Mouse (Mus musculus): ENCODE measurements around the gene Nos1ap. TPM values are rescaled to one million over a fixed set of nuclear protein-coding genes. Genes with fewer than 3 reads are reported as not detected.

Nos1ap gene
- total RNA-seq, 2 experiments from 2014 or later = 204 to 213 TPM

DNA sequence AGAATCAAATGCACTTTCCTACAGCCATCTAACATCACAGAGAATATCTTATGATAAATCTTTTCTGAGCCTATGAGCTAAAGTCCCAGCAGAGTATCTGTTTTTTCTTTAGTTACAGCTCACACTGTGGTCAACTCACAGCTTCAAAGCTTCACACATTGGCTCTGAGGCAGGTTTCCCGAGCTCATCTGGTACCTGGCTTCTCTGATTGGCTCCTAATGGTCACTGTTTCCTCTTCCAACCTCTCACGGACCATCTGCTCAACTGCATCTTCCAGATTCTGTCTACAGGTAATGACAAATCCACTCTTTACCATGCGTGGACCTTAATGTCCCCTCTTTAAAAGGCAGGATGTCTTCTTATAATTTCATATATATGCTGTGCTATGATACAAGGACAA is 236.3 kb downstream of the Nos1ap start:
- no peak for DNase-seq

DNA sequence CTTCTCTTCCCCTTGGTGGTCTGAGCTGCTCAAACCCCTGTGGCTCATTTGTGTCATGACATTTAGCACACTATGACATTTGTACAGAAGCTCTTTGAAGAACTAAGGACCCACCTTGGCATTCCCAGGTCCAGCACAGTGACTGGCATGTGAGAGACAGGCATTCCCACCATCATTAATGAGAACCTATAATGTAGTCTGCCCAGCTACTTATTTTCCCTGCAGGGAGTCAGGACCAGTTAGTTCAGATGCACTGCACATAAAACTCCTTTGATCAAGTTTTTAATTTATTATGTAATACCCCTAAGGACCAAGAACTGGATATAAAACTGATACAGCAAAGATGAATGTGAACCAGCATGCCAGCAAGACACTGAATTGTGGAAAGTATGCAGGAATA is 238.6 kb downstream of the Nos1ap start:
- DNase-seq = no peak

DNA sequence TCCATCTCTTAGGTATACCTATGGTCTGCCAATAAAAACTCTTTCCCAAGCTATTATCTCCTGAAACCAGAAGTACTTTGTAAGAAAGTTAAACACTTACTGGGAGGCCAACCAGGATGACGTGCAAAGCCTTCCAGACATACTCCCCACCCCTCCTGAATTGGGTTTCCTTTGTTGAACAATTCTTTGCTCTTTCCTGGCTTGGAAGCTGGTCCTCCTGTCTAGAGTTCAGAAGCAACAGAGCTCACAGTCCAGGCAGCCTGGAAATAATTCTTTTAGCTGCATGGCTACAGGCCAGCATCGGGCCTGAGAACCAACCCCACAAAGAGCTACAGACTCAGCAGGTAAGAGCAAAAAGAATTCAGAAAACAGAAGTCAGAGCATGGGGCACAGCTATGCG is 243.4 kb downstream of the Nos1ap start:
- DNase-seq = no peak

DNA sequence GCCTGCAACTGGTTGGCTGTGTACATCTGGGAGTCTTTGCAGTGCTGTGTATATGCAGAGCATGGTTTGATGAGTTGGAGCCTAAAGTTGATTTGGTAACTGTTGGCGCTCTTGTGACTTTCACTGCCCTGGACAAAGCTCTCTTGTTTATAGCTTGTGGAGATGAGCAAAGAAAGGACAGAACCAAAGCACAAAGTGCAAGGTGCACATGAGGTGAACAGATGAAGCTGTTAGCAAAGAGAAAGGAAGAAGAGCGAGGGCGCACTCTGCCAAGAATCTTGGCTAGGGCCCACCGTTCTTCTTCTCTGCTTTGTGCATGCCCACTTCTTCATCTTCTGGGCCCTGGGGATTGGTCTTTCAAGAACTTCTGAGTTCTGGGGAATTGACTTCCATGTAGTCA is 245.8 kb downstream of the Nos1ap start:
- no peak for DNase-seq

DNA sequence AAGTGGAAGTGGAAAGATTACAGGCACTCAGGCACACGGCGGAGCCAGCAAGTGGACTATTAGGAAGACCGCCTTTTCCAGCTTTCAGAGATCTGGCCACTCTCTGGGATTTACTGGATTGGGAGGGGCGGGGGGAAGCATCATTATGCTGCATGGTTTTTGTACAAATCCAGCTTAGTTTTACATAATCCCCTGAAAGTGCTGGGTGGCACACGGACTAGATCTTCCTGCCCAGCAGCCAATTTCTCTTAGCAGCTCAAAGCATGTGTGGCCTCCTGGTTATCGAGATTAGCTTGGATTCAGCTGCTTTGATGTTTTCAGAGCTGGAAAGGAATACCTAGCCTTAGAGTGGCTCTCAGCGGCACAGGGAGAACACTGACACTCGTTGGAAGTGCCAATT is 246.6 kb downstream of the Nos1ap start:
- DNase-seq = no peak

DNA sequence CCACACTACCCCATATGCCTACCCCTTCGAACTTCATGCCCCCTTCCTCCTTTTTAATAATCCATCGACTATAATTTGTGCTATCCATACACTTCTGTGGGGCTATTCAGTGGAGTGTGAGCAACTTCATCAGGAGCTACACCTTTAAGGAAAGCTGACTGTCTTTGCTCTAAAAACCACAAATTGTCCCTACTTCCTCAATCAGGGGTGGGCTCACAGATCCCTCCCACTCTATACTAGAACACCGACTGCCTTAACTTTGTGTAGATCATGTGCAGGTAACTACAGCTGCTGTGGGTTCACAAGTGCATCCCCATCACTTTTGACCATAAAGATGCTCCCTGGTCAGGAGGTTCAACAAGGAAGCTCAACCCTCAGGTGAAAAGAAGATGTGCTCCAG is 249.7 kb downstream of the Nos1ap start:
- no peak for DNase-seq

DNA sequence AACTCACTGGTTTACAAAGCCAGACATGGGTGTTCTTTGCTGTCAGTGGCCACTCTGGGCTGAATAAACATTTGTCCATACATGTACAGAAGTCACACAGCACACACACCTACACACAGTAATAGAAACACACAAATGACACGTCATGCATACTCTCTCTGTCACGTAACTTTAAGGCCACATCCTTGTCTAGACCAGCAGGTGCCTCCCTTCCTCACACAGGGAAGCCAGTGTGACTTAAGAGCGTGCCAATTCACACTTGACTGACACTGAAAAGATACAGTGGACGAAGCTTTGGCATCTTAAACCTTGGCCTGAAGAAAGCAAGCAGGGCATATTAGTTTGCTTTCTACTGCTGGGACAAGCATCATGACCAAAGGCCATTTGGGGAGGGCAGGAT is 256.9 kb downstream of the Nos1ap start:
- DNase-seq = no peak

DNA sequence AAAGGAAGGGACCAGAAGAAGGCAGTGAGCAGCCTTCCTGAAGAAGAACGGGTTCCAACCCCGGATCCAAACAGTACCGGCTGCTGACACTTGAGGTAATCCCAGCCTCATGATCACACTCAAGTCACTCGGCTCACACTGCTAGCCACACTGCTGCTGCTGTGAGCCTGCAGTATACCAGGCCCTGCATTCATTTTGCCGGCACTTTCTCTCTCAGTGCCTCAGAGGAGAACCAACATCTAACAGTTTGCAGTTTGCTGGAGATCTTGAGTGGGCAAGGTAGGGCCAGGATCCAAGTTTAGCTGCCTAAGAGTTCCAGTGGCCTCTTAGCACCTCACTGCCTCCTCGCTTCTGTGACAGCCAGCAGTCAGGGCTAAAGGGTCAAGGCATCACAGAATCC is 257.7 kb downstream of the Nos1ap start:
- no peak for DNase-seq

DNA sequence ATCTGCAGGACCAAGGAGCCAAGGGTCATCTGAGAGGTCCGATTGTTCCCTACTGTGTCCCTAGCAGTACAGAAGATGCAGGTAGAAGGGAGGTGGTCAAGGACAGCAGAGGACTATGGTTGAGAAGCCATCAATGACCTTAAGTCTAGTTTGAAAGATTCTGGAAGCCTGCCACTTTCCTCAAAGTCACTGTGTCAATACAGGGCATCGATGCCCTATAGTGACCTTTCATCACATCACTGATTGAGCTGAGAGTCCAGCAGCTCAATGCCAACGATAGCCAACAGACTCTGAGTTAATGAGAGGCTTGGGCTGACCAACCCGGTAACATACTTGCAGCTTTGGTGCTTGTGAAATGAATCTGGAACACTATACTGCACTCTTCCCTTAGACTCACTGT is 264.4 kb downstream of the Nos1ap start:
- no peak for DNase-seq

DNA sequence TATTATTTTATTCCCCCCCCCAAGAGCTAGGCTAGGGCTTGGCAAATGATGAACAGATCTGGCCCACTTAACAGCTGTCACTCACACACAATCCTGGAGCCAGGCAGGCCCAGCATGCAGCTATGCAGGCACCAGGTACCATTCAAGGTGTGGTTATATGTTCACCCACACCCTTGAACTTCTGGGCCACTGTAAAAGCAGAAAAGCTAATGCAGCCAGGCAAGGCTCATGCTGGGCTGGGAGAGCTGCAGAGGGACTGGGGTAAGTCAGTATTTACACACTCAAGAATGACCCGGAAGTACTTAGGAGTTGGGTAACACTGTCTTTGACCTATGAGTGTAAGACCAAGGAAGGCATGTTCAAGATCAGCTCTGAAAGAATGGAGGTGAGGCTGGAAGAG is 265.3 kb downstream of the Nos1ap start:
- no peak for DNase-seq

DNA sequence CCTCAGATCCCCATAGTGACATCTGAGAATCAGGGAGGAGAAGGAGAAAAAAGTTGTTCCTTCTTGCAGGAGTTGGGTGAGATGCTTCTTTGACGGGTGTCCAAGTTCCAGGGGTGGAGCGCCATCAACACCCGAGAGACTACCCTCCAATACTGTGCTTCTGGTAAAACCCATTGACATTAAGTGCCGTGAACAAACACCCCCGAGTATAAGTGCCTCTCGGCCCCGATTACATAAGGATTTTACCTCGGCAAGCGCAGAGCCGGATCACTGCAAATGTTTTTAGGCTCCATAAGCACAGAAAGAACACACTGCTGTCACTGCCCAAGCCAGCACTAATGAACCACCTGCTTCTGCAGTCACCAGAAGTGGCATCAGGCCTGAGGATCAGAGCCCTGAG is 266.7 kb downstream of the Nos1ap start:
- DNase-seq = no peak

DNA sequence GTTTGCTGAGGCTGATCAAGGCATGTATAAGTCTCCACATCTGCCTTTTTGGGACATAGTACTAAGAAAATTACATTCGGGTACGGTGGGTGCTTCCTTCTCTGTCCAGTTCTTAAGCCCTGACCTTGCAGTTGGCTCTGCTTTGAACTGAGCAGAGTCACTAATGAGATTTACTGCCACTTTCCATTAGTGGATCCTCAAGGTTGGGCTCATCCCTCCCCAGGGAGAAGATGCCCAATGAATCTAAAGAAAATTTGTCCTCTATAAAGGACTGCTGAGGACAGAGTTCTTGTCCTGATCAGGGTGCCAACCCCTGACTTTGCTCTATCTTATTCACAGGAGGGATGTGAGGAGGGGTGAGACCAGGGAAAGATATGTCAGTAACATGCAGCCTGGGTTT is 267.6 kb downstream of the Nos1ap start:
- no peak for DNase-seq

DNA sequence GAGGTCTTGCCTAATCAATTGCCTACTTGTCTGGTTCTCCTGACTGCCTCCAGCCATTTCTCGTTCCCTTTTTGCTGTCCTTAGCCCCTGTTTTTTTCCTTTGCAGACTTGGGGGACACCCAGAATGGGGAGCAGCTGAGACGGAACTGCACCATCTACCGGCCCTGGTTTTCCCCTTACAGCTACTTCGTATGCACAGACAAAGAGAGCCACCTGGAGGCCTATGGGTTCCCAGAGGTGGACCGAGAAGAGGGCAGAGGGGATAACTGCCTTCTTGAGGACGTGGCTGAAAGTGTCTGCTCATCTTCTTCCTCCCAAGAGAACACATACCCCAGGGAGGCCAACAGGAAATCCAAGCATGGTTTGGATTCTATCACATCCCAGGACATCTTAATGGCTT is 278.2 kb downstream of the Nos1ap start:
- no peak for DNase-seq

DNA sequence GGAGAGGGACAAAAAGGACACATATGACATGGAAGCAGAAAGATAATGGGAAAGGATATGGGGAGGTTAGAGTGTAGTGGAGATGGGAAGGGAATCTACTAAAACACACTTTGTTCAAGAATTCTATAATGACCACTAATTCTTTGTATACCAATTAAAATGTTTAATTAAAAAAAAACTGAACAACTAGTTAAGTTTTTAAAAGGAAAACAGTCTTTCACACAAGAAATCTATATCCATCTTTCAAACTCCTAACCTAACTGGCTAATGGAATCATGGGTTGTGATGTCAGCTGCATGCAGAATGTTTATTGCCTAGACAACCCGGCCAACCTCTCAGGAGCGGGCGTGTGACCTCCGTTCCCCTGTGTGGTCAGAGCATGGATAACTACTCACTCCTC is 281.2 kb downstream of the Nos1ap start, which contains the start of gene Spata46:
TSS of gene Spata46 (plus strand) at position 301 of the 400 bp plus-strand sequence.
- no peak for DNase-seq

DNA sequence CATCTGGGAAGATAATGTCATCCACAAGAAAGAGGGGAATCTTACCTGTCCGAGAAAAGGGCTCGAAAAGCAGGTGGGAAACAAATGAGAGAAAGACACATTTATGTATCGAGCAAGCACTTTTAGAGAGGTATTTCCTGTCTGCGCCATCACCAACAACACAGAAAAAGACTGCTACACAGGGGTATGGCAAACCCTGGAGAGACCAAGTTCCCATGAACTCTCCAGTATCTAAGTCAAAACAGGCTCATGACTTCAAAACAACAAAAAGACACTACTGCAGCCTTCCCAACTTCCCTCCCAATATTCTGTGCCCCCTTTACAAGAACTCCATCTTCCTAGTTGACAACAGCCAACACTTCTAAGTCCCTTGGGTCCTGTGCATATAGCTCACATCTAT is 283.4 kb downstream of the Nos1ap start, which contains the start of gene Gm7694:
TSS of gene Gm7694 (minus strand) at position 101 of the 400 bp plus-strand sequence.
- DNase-seq = no peak

DNA sequence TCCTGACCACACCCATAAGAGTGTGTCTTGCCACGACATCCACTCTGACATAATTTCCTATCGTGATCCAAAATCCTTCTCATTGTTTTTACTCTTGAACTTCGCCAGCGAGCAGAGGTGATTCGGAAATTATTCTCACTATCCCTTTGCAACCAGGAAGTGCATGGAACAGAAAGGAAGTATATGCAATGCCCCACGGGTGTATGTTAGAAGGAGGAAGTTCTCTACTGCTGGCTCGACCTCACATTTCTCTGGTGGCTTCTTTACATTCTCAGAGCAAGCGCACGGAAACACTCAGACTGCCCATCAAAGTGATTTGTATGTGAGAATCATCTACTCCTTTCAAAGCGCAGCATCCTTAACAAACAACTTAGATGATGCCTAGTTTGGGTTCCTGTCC is 284.7 kb downstream of the Nos1ap start:
- no peak for DNase-seq

DNA sequence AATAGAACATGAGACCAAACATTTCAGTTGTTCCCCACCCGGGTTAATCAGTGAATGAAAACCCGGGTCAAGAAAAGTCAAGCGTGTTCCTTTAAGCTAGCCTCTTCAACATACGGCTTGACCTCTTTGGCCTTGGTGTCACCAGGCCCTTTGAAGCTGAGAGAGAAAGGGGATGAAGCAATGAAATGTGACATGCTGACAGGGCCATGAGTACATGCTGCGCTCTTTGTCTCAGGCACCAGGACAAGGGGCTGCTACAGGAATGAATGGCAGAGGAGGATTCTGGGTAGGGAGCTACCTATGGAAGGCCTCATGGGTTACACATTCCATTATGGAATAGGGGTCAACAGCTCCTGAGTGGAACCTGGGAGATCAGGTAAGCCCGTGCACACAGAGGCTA is 286.6 kb downstream of the Nos1ap start:
- no peak for DNase-seq

DNA sequence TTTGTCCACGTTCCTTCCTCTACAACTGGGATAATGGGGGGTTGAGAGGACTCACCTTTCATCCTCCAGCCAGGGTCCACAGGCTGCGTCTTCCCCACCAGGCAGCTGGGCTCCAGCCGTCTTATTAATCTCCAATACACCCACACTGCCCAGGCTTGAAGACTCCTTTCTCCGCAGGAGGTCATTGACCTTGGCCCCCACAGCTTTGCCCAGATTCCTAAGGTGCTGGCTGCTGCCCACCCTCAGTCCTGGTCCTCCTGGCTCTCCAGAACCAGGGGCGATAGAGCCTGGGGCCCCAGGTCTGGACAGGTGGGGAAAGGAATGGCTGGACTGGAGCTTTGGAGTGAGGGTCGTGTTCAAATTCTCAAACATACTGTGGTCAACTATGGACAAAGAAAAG is 287.2 kb downstream of the Nos1ap start:
- DNase-seq = no peak

DNA sequence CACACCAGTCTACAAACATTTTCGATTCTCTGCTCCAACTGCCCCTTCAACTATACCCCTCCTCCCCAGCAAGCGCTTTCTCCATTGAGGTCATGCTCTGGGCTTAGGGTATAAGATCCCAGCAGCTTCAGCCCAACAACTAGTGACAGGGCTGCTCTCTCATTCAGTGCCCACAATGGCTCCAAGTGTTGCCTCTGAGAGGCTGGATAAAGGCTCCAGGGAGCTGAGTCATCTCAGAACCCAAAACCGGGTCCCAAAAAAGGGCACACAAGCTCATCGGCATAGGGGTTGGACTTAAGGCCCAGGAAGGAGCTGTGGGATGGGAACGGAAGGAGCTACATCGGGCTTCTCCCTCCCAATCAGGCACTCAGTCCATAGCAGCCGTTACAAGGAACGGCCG is 288.0 kb downstream of the Nos1ap start:
- DNase-seq = no peak

DNA sequence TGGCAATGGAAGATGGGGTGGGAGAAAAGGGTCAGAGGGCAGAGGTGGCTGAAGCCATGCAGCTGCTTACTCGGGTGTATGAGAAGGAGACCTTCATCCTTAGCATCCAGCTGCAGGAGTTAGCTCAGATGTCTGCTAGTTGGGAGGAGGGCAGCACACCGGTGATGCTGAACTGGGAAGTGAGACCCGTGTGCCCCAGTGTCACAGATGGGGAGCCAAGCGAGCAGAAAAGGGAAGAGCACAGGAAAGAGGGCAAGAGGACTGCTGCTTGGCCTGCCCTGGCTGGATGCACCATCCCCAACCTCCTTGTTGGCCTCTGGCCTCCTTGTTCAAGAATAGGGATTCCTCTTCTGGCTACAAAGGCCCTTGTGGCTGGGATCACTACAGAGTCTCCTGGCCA is 290.2 kb downstream of the Nos1ap start:
- no peak for DNase-seq

DNA sequence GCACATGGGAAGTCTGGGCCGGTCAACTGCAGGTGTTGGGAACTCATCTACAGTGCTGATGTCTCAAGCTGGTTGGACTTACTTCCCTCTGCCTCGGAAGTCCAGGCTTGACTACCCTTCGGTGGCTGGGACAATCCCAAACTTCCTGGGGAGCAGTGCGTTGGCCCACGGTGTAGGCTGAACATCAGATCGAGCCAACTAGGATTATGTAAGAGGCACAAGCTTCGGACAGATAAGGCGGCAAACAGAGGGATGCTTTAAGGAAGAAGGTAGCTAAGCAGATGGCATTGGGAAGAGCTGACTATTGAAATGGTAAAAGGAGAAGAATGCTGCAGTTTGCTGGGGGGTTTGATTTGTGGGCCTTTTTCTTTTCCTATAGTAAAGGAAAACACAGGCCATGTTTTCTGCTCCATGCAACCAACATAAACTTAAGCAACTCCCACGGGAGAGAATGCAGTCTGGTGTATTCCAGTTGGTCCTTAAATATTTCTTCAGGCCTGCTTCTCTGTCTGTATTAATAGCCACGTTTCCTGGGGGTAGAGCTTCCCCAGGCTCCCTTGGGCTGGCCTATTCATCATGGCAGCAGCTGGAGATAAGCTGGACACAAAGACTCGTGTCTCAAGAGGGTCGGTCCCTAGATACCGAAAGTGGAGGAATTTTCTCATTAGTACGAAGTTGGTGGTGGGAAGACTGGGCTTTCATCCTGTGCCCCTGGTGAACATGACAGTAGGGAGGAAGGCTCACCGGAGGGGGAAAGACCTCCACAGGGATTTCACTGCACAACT is 294.7 kb downstream of the Nos1ap start:
- peak in 1 of 2 experiments; percentile 9 for DNase-seq

DNA sequence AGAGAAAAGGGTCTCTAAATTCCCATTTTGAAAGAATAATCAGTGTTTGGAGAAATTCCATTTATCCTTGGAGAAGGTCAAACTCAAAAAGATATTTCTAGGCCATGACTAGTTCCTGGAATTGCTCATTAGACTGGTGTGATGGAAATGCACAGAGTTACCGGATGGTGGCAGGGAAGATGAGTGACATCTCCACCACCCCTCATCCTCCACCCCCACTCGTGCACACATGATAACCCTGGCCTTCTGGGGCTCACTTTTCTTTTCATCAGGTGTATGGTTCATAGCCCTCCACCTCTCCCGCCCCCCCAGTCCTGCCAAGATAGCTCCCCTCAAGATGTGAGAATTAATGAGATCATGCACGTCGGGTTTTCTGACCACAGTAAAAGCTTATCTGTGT is 296.4 kb downstream of the Nos1ap start:
- DNase-seq = no peak

DNA sequence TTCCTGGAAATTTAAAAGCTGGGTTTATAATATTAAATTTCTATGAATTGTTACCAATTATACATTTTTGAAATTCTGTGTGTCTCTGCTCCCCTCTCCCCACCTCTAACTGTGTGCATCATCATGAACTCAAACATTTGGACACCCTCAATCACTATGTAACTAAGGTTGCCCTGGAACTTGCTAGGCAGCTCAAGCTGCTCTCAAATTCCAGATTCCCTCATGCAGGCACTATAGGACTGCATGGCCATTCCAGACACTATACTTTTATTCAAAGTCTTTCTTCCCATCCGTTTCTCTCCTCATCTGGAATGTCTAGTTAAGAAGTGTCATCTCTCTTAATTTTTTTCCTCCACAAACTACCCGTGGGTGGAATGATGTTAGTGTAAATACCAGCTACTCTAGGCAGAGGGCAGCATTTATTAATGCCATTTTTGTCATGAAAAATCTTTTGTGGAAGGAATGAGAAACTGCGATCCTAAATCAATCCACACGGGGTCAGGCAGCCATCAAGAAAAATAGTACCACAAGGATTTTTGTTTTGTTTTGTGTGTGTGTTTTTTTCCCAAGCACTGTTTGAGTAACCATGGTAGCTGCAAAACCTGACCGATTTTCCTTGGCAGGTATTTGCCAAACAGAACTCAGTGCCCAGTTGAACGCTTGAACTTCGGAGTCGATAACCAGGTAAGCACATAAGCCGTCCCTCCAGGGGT is 297.3 kb downstream of the Nos1ap start:
- peak; percentile 23 to 35 for DNase-seq
